Mouse (Mus musculus) MEL (cell line): ENCODE measurements around the gene Galnt14. TPM values are rescaled to one million over a fixed set of nuclear protein-coding genes. Genes with fewer than 3 reads are reported as not detected.

Experiments
- DNase-seq: peaks from one replicate; pipeline ENCODE4 v3.0.0; 2011; ENCODE audit warnings: low read depth, low spot score
- H3K27ac ChIP-seq: 2 replicates; pipeline ENCODE4 v1.5.1; 2012; ENCODE audit warnings: low read depth, mild to moderate bottlenecking, control low read depth, low read length, moderate library complexity; ENCODE audit not compliant: control insufficient read depth
- H3K27me3 ChIP-seq, 2 experiments: fragments of 150-350 bp in 1 of 2; sonication (generic) in 1 of 2; 2 replicates each; pipeline ENCODE4 v1.6.1; 2012; ENCODE audit warnings: low read length in 2 of 2, mild to moderate bottlenecking in 2 of 2, improper control_type of control experiment in 1 of 2, moderate library complexity in 1 of 2; ENCODE audit not compliant: insufficient read depth in 2 of 2, control insufficient read depth in 1 of 2
- H3K36me3 ChIP-seq, 2 experiments: 2 replicates each; pipeline ENCODE4 v1.6.1; 2012 to 2014; ENCODE audit warnings: low read length in 2 of 2, improper control_type of control experiment in 1 of 2, inconsistent platforms in 1 of 2, mild to moderate bottlenecking in 1 of 2; ENCODE audit not compliant: insufficient read depth in 2 of 2, control insufficient read depth in 1 of 2
- H3K4me1 ChIP-seq, 2 experiments: fragments of 150-350 bp in 1 of 2; sonication (generic) in 1 of 2; 2 replicates each; pipeline ENCODE4 v1.6.1; 2012; ENCODE audit warnings: low read length in 2 of 2, improper control_type of control experiment in 1 of 2, mild to moderate bottlenecking in 1 of 2; ENCODE audit not compliant: insufficient read depth in 2 of 2, control insufficient read depth in 1 of 2
- H3K4me3 ChIP-seq, 2 experiments: fragments of 150-350 bp in 1 of 2; sonication (generic) in 1 of 2; 2 replicates each; pipeline ENCODE4 v1.5.1; 2012; ENCODE audit warnings: low read depth in 2 of 2, low read length in 2 of 2, mild to moderate bottlenecking in 2 of 2, moderate library complexity in 2 of 2, control low read depth in 1 of 2, improper control_type of control experiment in 1 of 2; ENCODE audit not compliant: control insufficient read depth in 1 of 2, insufficient read depth in 1 of 2
- H3K79me2 ChIP-seq: 2 replicates; pipeline ENCODE4 v1.6.1; 2012; ENCODE audit warnings: mild to moderate bottlenecking, low read length, moderate library complexity; ENCODE audit not compliant: control insufficient read depth, poor library complexity, insufficient read depth
- H3K9ac ChIP-seq: 2 replicates; pipeline ENCODE4 v1.6.1; 2012; ENCODE audit warnings: low read depth, mild to moderate bottlenecking, control low read depth, low read length, moderate library complexity; ENCODE audit not compliant: control insufficient read depth, poor library complexity, severe bottlenecking
- H3K9me3 ChIP-seq: fragments of 150-350 bp; sonication (generic); replicated peaks from 2 replicates; pipeline ENCODE4 v1.6.1; 2012; ENCODE audit warnings: mild to moderate bottlenecking, low read length, improper control_type of control experiment, moderate library complexity; ENCODE audit not compliant: insufficient read depth
- CHD1 ChIP-seq: IDR thresholded peaks from 2 replicates; pipeline ENCODE4 v1.6.1; 2012; ENCODE audit warnings: low read depth, mild to moderate bottlenecking, inconsistent platforms, low read length, improper control_type of control experiment
- CHD2 ChIP-seq: IDR thresholded peaks from 2 replicates; pipeline ENCODE4 v1.6.1; 2011; ENCODE audit warnings: low read length, improper control_type of control experiment
- ELF1 ChIP-seq: IDR thresholded peaks from 2 replicates; pipeline ENCODE4 v1.6.1; 2014; ENCODE audit warnings: low read depth, mild to moderate bottlenecking, inconsistent platforms, low read length, improper control_type of control experiment, moderate library complexity
- EP300 ChIP-seq, 2 experiments: IDR thresholded peaks; 2 replicates each; pipeline ENCODE4 v1.6.1; 2011; ENCODE audit warnings: improper control_type of control experiment in 2 of 2, low read length in 2 of 2, low read depth in 1 of 2, mild to moderate bottlenecking in 1 of 2
- ETS1 ChIP-seq: IDR thresholded peaks from 2 replicates; pipeline ENCODE4 v1.6.1; 2012; ENCODE audit warnings: low read depth, mild to moderate bottlenecking, inconsistent platforms, low read length, improper control_type of control experiment, moderate library complexity
- GABPA ChIP-seq: IDR thresholded peaks from 2 replicates; pipeline ENCODE4 v1.6.1; 2012; ENCODE audit warnings: low read depth, mild to moderate bottlenecking, inconsistent platforms, low read length, improper control_type of control experiment, moderate library complexity
- GATA1 ChIP-seq: IDR thresholded peaks from 2 replicates; pipeline ENCODE4 v1.6.1; 2011; ENCODE audit warnings: low read depth, low read length, improper control_type of control experiment
- HCFC1 ChIP-seq: IDR thresholded peaks from 2 replicates; pipeline ENCODE4 v1.6.1; 2012; ENCODE audit warnings: low read depth, mild to moderate bottlenecking, inconsistent platforms, low read length, improper control_type of control experiment, moderate library complexity
- JUND ChIP-seq: IDR thresholded peaks from 2 replicates; pipeline ENCODE4 v1.6.1; 2011; ENCODE audit warnings: low read depth, mild to moderate bottlenecking, improper control_type of control experiment, low read length
- MYC ChIP-seq: IDR thresholded peaks from 2 replicates; pipeline ENCODE4 v1.6.1; 2011; ENCODE audit warnings: low read depth, mild to moderate bottlenecking, low read length, improper control_type of control experiment, moderate library complexity
- NELFE ChIP-seq: IDR thresholded peaks from 2 replicates; pipeline ENCODE4 v1.6.1; 2011; ENCODE audit warnings: low read depth, low read length, improper control_type of control experiment
- NRF1 ChIP-seq: IDR thresholded peaks from 2 replicates; pipeline ENCODE4 v1.6.1; 2014; ENCODE audit warnings: low read depth, mild to moderate bottlenecking, inconsistent platforms, low read length, improper control_type of control experiment, moderate library complexity; ENCODE audit not compliant: poor library complexity, insufficient read depth, severe bottlenecking
- POLR2AphosphoS2 ChIP-seq: IDR thresholded peaks from 2 replicates; pipeline ENCODE4 v1.6.1; 2011; ENCODE audit warnings: low read length, improper control_type of control experiment
- RAD21 ChIP-seq: IDR thresholded peaks from 2 replicates; pipeline ENCODE4 v1.6.1; 2011; ENCODE audit warnings: mild to moderate bottlenecking, low read depth, low read length, improper control_type of control experiment
- RCOR1 ChIP-seq: IDR thresholded peaks from 2 replicates; pipeline ENCODE4 v1.6.1; 2012; ENCODE audit warnings: low read depth, mild to moderate bottlenecking, inconsistent platforms, low read length, improper control_type of control experiment
- SIN3A ChIP-seq: IDR thresholded peaks from 2 replicates; pipeline ENCODE4 v1.6.1; 2012; ENCODE audit warnings: low read length, improper control_type of control experiment, inconsistent platforms
- SMC3 ChIP-seq: IDR thresholded peaks from 2 replicates; pipeline ENCODE4 v1.6.1; 2011; ENCODE audit warnings: low read depth, low read length, improper control_type of control experiment
- TAL1 ChIP-seq: IDR thresholded peaks from 2 replicates; pipeline ENCODE4 v1.6.1; 2012; ENCODE audit warnings: mild to moderate bottlenecking, inconsistent platforms, low read length, moderate library complexity, mixed read lengths
- USF1 ChIP-seq: IDR thresholded peaks from 2 replicates; pipeline ENCODE4 v1.6.1; 2014; ENCODE audit warnings: low read depth, mild to moderate bottlenecking, inconsistent platforms, low read length, improper control_type of control experiment, moderate library complexity
- USF2 ChIP-seq, 2 experiments: IDR thresholded peaks; 2 replicates each; pipeline ENCODE4 v1.6.1; 2011 to 2012; ENCODE audit warnings: improper control_type of control experiment in 2 of 2, low read length in 2 of 2, borderline replicate concordance in 1 of 2, inconsistent platforms in 1 of 2, low read depth in 1 of 2, mild to moderate bottlenecking in 1 of 2; ENCODE audit not compliant: insufficient read depth in 1 of 2
- ZC3H11A ChIP-seq: IDR thresholded peaks from 2 replicates; pipeline ENCODE4 v1.6.1; 2012; ENCODE audit warnings: low read depth, mild to moderate bottlenecking, inconsistent platforms, low read length, improper control_type of control experiment
- ZMIZ1 ChIP-seq: IDR thresholded peaks from 2 replicates; pipeline ENCODE4 v1.6.1; 2012; ENCODE audit warnings: low read depth, mild to moderate bottlenecking, inconsistent platforms, low read length, improper control_type of control experiment, moderate library complexity
- polyA plus RNA-seq, 2 experiments: library from polyadenylated mRNA; stranded (reverse) in 1 of 2; unstranded in 1 of 2; fragments of >175 nt in 1 of 2; fragments of >200 nt in 1 of 2; gene quantifications; 2 replicates each; pipeline versions ENCODE4 v1.2.1 to v1.2.4; 2012; ENCODE audit warnings: low replicate concordance in 2 of 2, low read depth in 1 of 2; ENCODE audit not compliant: insufficient read length in 2 of 2, insufficient read depth in 1 of 2, missing spikeins in 1 of 2
- total RNA-seq: library from RNA; depleted of rRNA; stranded (reverse); fragments of 300-350 nt; gene quantifications from 2 replicates; pipeline ENCODE4 v1.2.3, GENCODE M21; 2012

Galnt14 gene
- total and polyA plus RNA-seq, 3 experiments: not detected

DNA sequence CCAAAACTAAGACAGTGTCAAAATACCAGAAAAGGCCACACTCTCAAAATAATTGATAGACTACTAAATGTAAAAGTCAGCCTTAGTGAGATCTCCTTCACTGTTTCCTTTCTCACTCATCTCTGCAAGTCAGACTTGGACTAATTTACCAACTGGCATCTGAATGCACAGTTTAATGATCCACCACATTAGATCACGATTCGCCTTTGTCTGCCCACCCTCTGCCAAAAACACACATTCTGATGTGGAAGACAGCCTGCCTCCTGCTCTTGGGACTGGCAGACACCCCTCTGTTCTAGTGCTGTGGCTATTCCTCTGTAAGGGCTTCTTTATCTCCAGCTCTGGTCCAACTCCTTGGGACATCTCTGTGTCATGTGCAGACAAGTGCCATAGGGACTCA is 153.8 kb downstream of the Galnt14 start:
- DNase-seq: no peak
- Histone ChIP-seq H3K9ac (no peak overlapping the region), H3K4me3 (no peak overlapping the region), H3K79me2 (no peaks in the 10 kb centered on the region), H3K4me1 (no peaks in the 10 kb centered on the region), H3K9me3 (no peaks in the 10 kb centered on the region), H3K27me3 (no peaks in the 10 kb centered on the region), H3K36me3 (no peaks in the 10 kb centered on the region), H3K27ac (no peak overlapping the region)
- TF ChIP-seq GABPA (no peak), JUND (no peak), USF2 (IDR thresholded peaks at IDR 0.05; ENCODE audit: borderline replicate concordance in 1 of 2, insufficient read depth in 1 of 2, low read depth in 1 of 2, low read length in 2 of 2) (no peak), ZMIZ1 (no peak), RAD21 (no peak), MYC (no peak), RCOR1 (no peak), SMC3 (no peak), GATA1 (no peak), ELF1 (no peak), NRF1 (no peak), HCFC1 (no peak), SIN3A (no peak), EP300 (IDR thresholded peaks at IDR 0.05; ENCODE audit: low read depth in 1 of 2, low read length in 2 of 2) (no peak), USF1 (no peak), NELFE (no peak), CHD1 (no peak), TAL1 (no peak)

DNA sequence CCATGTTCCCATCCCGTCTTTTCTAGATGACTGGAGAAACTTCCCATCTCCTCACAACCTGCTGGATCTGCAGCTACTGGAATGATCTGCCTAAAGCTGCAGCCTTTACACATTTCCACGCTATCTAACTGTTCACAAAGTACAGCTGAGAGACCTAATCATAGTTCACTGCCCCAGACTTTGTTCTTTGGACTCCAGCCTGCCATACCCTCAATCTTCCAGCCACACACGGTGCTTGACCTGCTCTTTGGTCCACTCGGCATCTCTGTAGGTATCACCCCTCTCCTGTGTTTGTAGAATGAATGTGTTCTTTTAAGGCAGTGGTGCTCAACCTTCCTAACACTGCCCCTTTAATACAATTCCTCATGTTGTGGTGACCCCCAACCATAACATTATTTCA is 155.6 kb downstream of the Galnt14 start:
- no peaks in the 10 kb centered on the region for H3K79me2 ChIP-seq
- TF ChIP-seq SMC3 (no peak), NRF1 (no peak), ETS1 (no peak), POLR2AphosphoS2 (no peak), EP300 (IDR thresholded peaks at IDR 0.05; ENCODE audit: low read depth in 1 of 2, low read length in 2 of 2) (no peak), HCFC1 (no peak), ZC3H11A (no peak), RAD21 (no peak), CHD2 (no peak)
- H3K36me3 ChIP-seq: no peaks in the 10 kb centered on the region

More for the DNA sequence above, 155.6 kb downstream of the Galnt14 start:
- Histone ChIP-seq H3K27me3 (no peaks in the 10 kb centered on the region), H3K4me3 (no peak overlapping the region), H3K27ac (no peak overlapping the region), H3K9me3 (no peaks in the 10 kb centered on the region), H3K9ac (no peak overlapping the region), H3K4me1 (no peaks in the 10 kb centered on the region)
- no peak for DNase-seq
